Mouse (Mus musculus): ENCODE measurements around the gene Npas3. TPM values are rescaled to one million over a fixed set of nuclear protein-coding genes. Genes with fewer than 3 reads are reported as not detected.

Gene Npas3
- polyA plus RNA-seq, 1 experiment, result 0.01 TPM

DNA sequence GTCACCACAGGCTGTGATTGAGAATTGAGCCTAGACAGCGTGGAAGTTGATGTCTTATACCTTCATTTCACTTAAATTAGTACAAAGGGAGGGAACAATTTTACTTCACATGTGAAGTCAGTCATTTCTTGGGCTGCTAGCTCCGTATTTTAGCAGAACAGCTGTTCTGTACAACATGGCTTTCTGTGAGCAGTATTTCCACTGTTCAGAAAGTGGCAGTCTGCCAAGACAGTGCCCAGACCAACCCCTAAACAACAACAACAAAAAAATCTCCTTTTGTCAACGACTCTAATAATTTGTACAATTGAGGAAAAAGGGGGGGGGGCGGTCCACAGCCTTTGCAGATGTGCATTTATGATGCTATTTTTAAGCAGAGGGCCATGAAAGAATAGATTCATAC is 266.4 kb downstream of the Npas3 start:
- TF ChIP-seq MYOG (IDR thresholded peaks at IDR 0.05; ENCODE audit: control insufficient read depth, extremely low read depth, insufficient read length) (no peak), CTCF (IDR thresholded peaks at IDR 0.05; ENCODE audit: control insufficient read depth, insufficient read depth, insufficient read length) (no peak), CEBPB (IDR thresholded peaks at IDR 0.05; ENCODE audit: low read depth) (no peak), MYOD1 (IDR thresholded peaks at IDR 0.05; ENCODE audit: control insufficient read depth, insufficient read length, low read depth) (no peak), MAX (IDR thresholded peaks at IDR 0.05) (no peak), USF1 (IDR thresholded peaks at IDR 0.05; ENCODE audit: low read depth) (no peak), FOSL1 (IDR thresholded peaks at IDR 0.05; ENCODE audit: insufficient read depth, low read length, poor library complexity, severe bottlenecking) (no peak)
- no peaks in the 10 kb centered on the region for H3K79me3 ChIP-seq (ENCODE audit: low read depth)

DNA sequence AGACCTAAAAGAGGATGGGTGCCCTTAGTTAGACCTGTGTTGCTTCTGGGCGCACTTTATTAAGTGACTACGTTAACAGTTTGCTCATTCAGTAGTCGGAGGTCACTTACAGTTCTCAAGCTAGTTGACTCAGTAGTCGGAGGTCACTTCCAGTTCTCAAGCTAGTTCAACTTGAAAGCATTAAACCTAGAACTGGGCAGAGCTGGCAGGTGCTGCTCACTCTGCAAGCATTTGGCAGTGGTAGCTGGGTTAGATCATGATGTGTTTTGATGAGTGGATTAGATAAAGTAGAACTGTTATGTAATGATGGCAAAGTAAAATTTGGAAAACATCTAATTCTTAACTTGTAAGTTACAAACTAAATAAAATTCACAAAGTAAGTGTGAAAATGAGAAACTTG is 271.1 kb downstream of the Npas3 start:
- H3K79me3 ChIP-seq (ENCODE audit: low read depth), result no peaks in the 10 kb centered on the region
- no peak overlapping the region for H3K4me3 ChIP-seq (ENCODE audit: insufficient read depth, poor library complexity, severe bottlenecking)
- H3K27me3 ChIP-seq (ENCODE audit: control insufficient read depth, insufficient read depth, insufficient read length), result no peaks in the 10 kb centered on the region
- no peak overlapping the region for H3ac ChIP-seq (ENCODE audit: control insufficient read depth, insufficient read length, low read depth)
- TF ChIP-seq MYOD1 (IDR thresholded peaks at IDR 0.05; ENCODE audit: control insufficient read depth, insufficient read length, low read depth) (no peak), FOSL1 (IDR thresholded peaks at IDR 0.05; ENCODE audit: insufficient read depth, low read length, poor library complexity, severe bottlenecking) (no peak), CEBPB (IDR thresholded peaks at IDR 0.05; ENCODE audit: low read depth) (no peak), MAX (IDR thresholded peaks at IDR 0.05) (no peak), MYOG (IDR thresholded peaks at IDR 0.05; ENCODE audit: control insufficient read depth, extremely low read depth, insufficient read length) (no peak)
- H3K79me2 ChIP-seq (ENCODE audit: control insufficient read depth, insufficient read depth), result no peaks in the 10 kb centered on the region
- no peaks in the 10 kb centered on the region for H3K36me3 ChIP-seq (ENCODE audit: control insufficient read depth, insufficient read depth)

More for the DNA sequence above, 266.4 kb downstream of the Npas3 start:
- no peak overlapping the region for H3ac ChIP-seq (ENCODE audit: control insufficient read depth, insufficient read length, low read depth)
- H3K4me3 ChIP-seq (ENCODE audit: insufficient read depth, poor library complexity, severe bottlenecking), result no peak overlapping the region
- no peaks in the 10 kb centered on the region for H3K36me3 ChIP-seq (ENCODE audit: control insufficient read depth, insufficient read depth)
- H3K79me2 ChIP-seq (ENCODE audit: control insufficient read depth, insufficient read depth), result no peaks in the 10 kb centered on the region
- H3K27me3 ChIP-seq (ENCODE audit: control insufficient read depth, insufficient read depth, insufficient read length), result no peaks in the 10 kb centered on the region

DNA sequence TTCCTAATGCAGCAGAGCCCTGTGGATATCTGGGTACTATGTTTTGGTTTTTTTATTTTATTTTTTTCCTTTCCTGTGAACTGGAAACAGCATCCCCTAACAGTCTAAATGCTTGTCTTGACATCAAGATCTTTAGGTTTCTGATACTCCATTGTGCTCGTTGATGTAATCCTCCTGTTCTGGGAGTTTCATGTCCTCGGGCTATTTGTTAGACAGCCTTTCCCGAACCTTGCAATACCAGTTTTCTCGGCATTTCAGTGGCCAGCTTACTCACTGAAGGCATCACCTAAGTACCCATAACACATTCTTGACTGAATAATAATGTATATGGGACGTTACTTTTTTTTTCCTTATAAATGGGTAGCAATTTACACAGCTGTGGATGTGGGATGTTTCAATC is 274.2 kb downstream of the Npas3 start:
- Histone ChIP-seq H3ac (ENCODE audit: control insufficient read depth, insufficient read length, low read depth) (no peak overlapping the region), H3K36me3 (ENCODE audit: control insufficient read depth, insufficient read depth) (no peaks in the 10 kb centered on the region), H3K4me3 (ENCODE audit: insufficient read depth, poor library complexity, severe bottlenecking) (no peak overlapping the region), H3K79me2 (ENCODE audit: control insufficient read depth, insufficient read depth) (no peaks in the 10 kb centered on the region), H3K79me3 (ENCODE audit: low read depth) (no peaks in the 10 kb centered on the region), H3K27me3 (ENCODE audit: control insufficient read depth, insufficient read depth, insufficient read length) (no peaks in the 10 kb centered on the region)
- no peak for TF ChIP-seq FOSL1 (IDR thresholded peaks at IDR 0.05; ENCODE audit: insufficient read depth, low read length, poor library complexity, severe bottlenecking)

DNA sequence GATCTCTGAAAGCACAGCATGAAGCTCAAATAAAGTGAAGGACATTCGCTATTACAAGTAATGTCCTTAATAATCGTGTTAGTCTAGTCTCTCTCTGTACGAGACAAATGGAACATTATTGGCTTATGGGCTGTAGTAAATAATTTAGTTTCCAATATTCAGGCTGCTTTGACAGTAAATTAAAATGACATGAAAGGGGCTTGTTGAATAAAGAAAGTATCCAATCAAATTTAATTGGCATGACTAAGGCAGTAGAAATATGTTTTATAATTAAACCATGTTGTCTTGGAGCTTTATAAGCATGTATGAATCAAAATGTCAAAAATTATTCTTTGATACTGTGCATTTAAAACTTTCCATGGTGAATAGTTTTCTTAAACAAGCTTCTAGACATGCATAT is 278.6 kb downstream of the Npas3 start:
- H3K4me3 ChIP-seq (ENCODE audit: insufficient read depth, poor library complexity, severe bottlenecking), result no peak overlapping the region
- H3K36me3 ChIP-seq (ENCODE audit: control insufficient read depth, insufficient read depth), result no peaks in the 10 kb centered on the region
- H3K79me2 ChIP-seq (ENCODE audit: control insufficient read depth, insufficient read depth), result no peaks in the 10 kb centered on the region
- no peak overlapping the region for H3ac ChIP-seq (ENCODE audit: control insufficient read depth, insufficient read length, low read depth)
- H3K27me3 ChIP-seq (ENCODE audit: control insufficient read depth, insufficient read depth, insufficient read length), result no peaks in the 10 kb centered on the region
- no peak for TF ChIP-seq MYOG (IDR thresholded peaks at IDR 0.05; ENCODE audit: control insufficient read depth, extremely low read depth, insufficient read length)
- TF ChIP-seq MAX (IDR thresholded peaks at IDR 0.05), result no peak
- no peak for TF ChIP-seq USF1 (IDR thresholded peaks at IDR 0.05; ENCODE audit: low read depth)
- TF ChIP-seq MYOD1 (IDR thresholded peaks at IDR 0.05; ENCODE audit: control insufficient read depth, insufficient read length, low read depth), result no peak
- TF ChIP-seq FOSL1 (IDR thresholded peaks at IDR 0.05; ENCODE audit: insufficient read depth, low read length, poor library complexity, severe bottlenecking), result no peak
- no peak for TF ChIP-seq CTCF (IDR thresholded peaks at IDR 0.05; ENCODE audit: control insufficient read depth, insufficient read depth, insufficient read length)
- no peak for TF ChIP-seq CEBPB (IDR thresholded peaks at IDR 0.05; ENCODE audit: low read depth)
- no peaks in the 10 kb centered on the region for H3K79me3 ChIP-seq (ENCODE audit: low read depth)

DNA sequence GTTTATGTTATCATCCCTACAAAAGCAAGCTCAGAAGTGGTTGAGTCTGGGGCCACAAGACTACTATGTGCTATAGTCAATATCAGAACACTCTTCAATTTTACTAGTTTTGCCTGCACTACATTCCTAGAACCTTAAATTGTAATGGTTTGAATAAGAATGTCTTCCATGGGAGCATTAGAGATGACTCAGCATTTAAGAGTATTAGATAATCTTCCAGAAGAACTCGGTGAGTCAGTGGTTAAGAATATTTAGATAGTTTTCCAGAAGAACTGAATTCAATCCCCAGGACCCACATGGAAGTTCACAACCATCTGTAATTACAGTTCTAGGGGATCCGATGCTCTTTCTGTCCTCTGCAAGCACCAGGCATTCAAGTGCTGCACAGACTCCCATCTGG is 280.9 kb downstream of the Npas3 start:
- no peak overlapping the region for H3ac ChIP-seq (ENCODE audit: control insufficient read depth, insufficient read length, low read depth)
- TF ChIP-seq MAX (IDR thresholded peaks at IDR 0.05) (no peak), FOSL1 (IDR thresholded peaks at IDR 0.05; ENCODE audit: insufficient read depth, low read length, poor library complexity, severe bottlenecking) (no peak), MYOG (IDR thresholded peaks at IDR 0.05; ENCODE audit: control insufficient read depth, extremely low read depth, insufficient read length) (no peak), USF1 (IDR thresholded peaks at IDR 0.05; ENCODE audit: low read depth) (no peak), MYOD1 (IDR thresholded peaks at IDR 0.05; ENCODE audit: control insufficient read depth, insufficient read length, low read depth) (no peak), CTCF (IDR thresholded peaks at IDR 0.05; ENCODE audit: control insufficient read depth, insufficient read depth, insufficient read length) (no peak), CEBPB (IDR thresholded peaks at IDR 0.05; ENCODE audit: low read depth) (no peak)
- no peaks in the 10 kb centered on the region for H3K36me3 ChIP-seq (ENCODE audit: control insufficient read depth, insufficient read depth)
- H3K4me3 ChIP-seq (ENCODE audit: insufficient read depth, poor library complexity, severe bottlenecking), result no peak overlapping the region
- no peaks in the 10 kb centered on the region for H3K27me3 ChIP-seq (ENCODE audit: control insufficient read depth, insufficient read depth, insufficient read length)
- no peaks in the 10 kb centered on the region for H3K79me3 ChIP-seq (ENCODE audit: low read depth)
- H3K79me2 ChIP-seq (ENCODE audit: control insufficient read depth, insufficient read depth), result no peaks in the 10 kb centered on the region

DNA sequence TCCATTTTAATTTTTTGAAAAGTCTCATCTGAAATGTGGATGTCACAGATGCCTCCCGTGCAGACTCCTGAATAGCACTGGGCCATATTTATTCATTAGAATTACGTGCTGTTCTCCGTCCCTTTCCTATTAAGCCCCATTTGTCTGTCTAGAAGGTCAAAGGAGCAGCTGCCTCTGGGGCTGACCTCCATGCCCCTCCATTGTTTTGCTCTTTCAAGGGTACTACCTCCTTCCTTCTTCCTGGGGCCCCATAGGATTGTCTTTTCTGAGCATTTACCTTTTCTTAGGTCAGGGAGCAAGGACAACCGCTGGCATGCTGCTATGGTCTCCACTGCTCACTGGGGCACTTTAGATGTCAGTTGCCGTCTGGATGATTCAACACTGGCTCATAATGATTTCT is 288.3 kb downstream of the Npas3 start:
- no peak overlapping the region for H3ac ChIP-seq (ENCODE audit: control insufficient read depth, insufficient read length, low read depth)
- H3K79me3 ChIP-seq (ENCODE audit: low read depth), result no peaks in the 10 kb centered on the region
- H3K36me3 ChIP-seq (ENCODE audit: control insufficient read depth, insufficient read depth), result no peaks in the 10 kb centered on the region
- no peak for TF ChIP-seq MYOG (IDR thresholded peaks at IDR 0.05; ENCODE audit: control insufficient read depth, extremely low read depth, insufficient read length)
- no peak for TF ChIP-seq CTCF (IDR thresholded peaks at IDR 0.05; ENCODE audit: control insufficient read depth, insufficient read depth, insufficient read length)
- no peak for TF ChIP-seq CEBPB (IDR thresholded peaks at IDR 0.05; ENCODE audit: low read depth)
- TF ChIP-seq MYOD1 (IDR thresholded peaks at IDR 0.05; ENCODE audit: control insufficient read depth, insufficient read length, low read depth), result no peak
- no peak for TF ChIP-seq USF1 (IDR thresholded peaks at IDR 0.05; ENCODE audit: low read depth)
- no peak for TF ChIP-seq MAX (IDR thresholded peaks at IDR 0.05)
- H3K4me3 ChIP-seq (ENCODE audit: insufficient read depth, poor library complexity, severe bottlenecking), result no peak overlapping the region
- no peaks in the 10 kb centered on the region for H3K79me2 ChIP-seq (ENCODE audit: control insufficient read depth, insufficient read depth)
- no peaks in the 10 kb centered on the region for H3K27me3 ChIP-seq (ENCODE audit: control insufficient read depth, insufficient read depth, insufficient read length)

Measured in C2C12 (cell line).